Mouse (Mus musculus) midbrain, embryonic 15.5 days (tissue): ENCODE measurements at regions not wholly inside any gene's neighbourhood (a gene's known extent, or its start where the extent isn't known, plus 50 kb on each side); places are given as distances from the start of the nearest gene placed in this dataset.

Source experiments
- ATAC-seq: fragments of 200-750 bp; cut with Nextera tagmentation; replicated peaks from 2 replicates; pipeline ENCODE4 v1.8.0; 2017; ENCODE audit warnings: moderate TSS enrichment
- H3K27ac ChIP-seq: fragments of 300-500 bp; sonication (generic); 2 replicates; pipeline ENCODE4 v1.5.1; 2015; ENCODE audit warnings: mild to moderate bottlenecking, inconsistent platforms
- H3K27me3 ChIP-seq: fragments of 300-500 bp; sonication (generic); replicated peaks from 2 replicates; pipeline ENCODE4 v1.6.1; 2015; ENCODE audit warnings: inconsistent platforms
- H3K36me3 ChIP-seq: fragments of 300-500 bp; sonication (generic); replicated peaks from 2 replicates; pipeline ENCODE4 v1.6.1; 2015; ENCODE audit warnings: inconsistent platforms
- H3K4me1 ChIP-seq: fragments of 300-500 bp; sonication (generic); 2 replicates; pipeline ENCODE4 v1.6.1; 2015; ENCODE audit warnings: inconsistent platforms
- H3K4me2 ChIP-seq: fragments of 300-500 bp; sonication (generic); 2 replicates; pipeline ENCODE4 v1.6.1; 2015; ENCODE audit warnings: inconsistent platforms, mild to moderate bottlenecking, moderate library complexity
- H3K4me3 ChIP-seq: fragments of 300-500 bp; sonication (generic); 2 replicates; pipeline ENCODE4 v1.5.1; 2015; ENCODE audit warnings: mild to moderate bottlenecking, inconsistent platforms
- H3K9ac ChIP-seq: fragments of 300-500 bp; sonication (generic); 2 replicates; pipeline ENCODE4 v1.6.1; 2015; ENCODE audit warnings: mild to moderate bottlenecking, inconsistent platforms
- H3K9me3 ChIP-seq: fragments of 300-500 bp; sonication (generic); 2 replicates; pipeline ENCODE4 v1.6.1; 2016; ENCODE audit warnings: inconsistent platforms
- WGBS: fragments of 180-500 bp; shearing (Covaris S2); methylation state at CpG from one replicate; pipeline ENCODE4 v1.1.7; 2015; ENCODE audit warnings: mixed read lengths; 5-methylcytosine and 5-hydroxymethylcytosine counted together

DNA sequence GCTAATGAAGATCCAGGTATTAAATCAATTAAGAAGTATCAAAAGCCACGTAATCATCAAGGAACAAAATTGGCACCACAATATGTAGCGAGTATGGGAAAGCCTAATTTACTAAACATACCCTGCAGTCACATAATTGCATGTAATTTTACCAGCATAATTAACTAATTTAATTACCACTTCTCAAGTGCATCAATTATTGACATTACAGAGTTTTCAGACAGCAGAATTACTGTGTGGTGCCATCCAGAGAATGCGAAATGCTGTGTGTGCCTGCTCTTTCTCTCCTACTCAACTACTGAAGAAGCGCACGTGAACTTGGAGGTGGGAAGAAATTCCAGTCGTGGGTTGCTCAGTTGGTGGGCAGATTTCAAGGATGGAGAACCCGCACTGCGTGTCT, 229.5 kb upstream of the Id4 start:
- Histone ChIP-seq H3K27me3 (no peaks in the 10 kb centered on the region), H3K9ac (no peak overlapping the region), H3K36me3 (no peaks in the 10 kb centered on the region), H3K9me3 (no peaks in the 10 kb centered on the region), H3K4me1 (peaks cover 6% of the 10 kb centered on the region), H3K4me3 (no peak overlapping the region), H3K4me2 (no peak overlapping the region), H3K27ac (no peak overlapping the region)
- WGBS: 76% methylated on average over 8 of the region's 8 CpGs
- ATAC-seq: no peak

DNA sequence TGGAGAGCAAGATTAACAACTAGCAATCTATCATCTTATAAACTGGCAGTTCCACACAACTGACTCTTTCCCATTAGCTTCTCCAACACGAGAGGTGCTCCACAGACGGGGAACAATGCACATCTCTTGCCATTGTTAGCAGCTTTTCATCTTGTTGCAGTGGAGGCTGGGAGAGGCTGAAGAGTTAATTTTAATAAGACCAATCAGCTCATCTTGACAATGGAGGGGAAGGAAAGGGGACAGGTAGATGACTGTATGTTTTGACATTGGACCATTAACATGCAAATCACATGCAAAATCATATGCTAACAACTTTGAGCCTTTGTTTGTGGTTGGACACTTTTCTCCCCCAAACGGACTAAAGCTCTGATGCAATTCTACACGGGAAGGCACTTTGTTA, 218.9 kb upstream of the Id4 start:
- WGBS: 17% methylated on average over 4 of the region's 4 CpGs
- Histone ChIP-seq H3K9ac (no peak overlapping the region), H3K36me3 (no peaks in the 10 kb centered on the region), H3K9me3 (no peaks in the 10 kb centered on the region), H3K4me1 (0 out of 2 replicates have a peak, but pooled peaks cover 7% of the 10 kb centered on the region), H3K4me2 (no peak overlapping the region), H3K27ac (no peak overlapping the region), H3K4me3 (no peak overlapping the region), H3K27me3 (no peaks in the 10 kb centered on the region)
- no peak for ATAC-seq

- Histone ChIP-seq H3K4me1 (0 out of 2 replicates have a peak, but pooled peaks cover 7% of the 10 kb centered on the region), H3K27ac (no peak overlapping the region), H3K36me3 (no peaks in the 10 kb centered on the region), H3K4me3 (no peak overlapping the region), H3K4me2 (no peak overlapping the region), H3K9me3 (no peaks in the 10 kb centered on the region), H3K9ac (no peak overlapping the region), H3K27me3 (no peaks in the 10 kb centered on the region)
- 47% methylated on average over 6 of the region's 6 CpGs for WGBS
- 0 out of 2 replicates have a peak, but pooled peaks have one; percentile 52 for ATAC-seq
These were observed 218.5 kb upstream of the Id4 start for GRCm38 (mm10) chr13:48042572-48042971.

DNA sequence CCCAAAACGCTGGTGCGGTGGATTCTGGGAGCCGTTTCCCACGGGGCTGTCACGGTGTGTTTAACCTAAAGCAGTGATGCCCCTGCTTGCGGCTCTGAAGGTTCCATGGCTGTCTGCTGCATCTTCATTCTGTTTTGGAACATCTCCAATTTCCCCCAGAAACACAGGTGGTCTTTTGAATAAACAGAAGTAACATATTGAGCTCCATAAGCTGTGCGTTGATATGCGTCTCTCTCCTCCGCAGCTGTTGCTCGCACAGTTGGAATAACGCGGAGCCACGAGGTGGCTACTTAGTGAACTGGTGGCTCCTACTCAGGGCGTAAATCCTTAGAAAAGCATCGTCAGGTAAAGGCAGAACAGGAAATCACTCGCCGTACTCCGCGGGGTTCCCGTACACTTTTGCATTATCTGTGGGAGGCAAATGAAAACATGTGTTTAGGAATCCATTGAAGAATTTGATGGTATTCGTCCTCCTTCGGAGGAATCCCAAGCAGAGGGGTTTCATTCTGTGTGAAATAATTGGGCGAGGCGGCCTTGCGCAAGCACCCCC, 214.8 kb upstream of the Id4 start:
- no peaks in the 10 kb centered on the region for H3K36me3 ChIP-seq
- no peak for ATAC-seq
- H3K4me2 ChIP-seq: peak overlapping the region; percentile 25; the same call in 1 of the 2 replicates
- H3K27me3 ChIP-seq: no peaks in the 10 kb centered on the region
- 51% methylated on average over 25 of the region's 25 CpGs for WGBS
- 0 out of 2 replicates have a peak, but pooled peaks cover 7% of the 10 kb centered on the region for H3K4me1 ChIP-seq
- no peaks in the 10 kb centered on the region for H3K9me3 ChIP-seq
- no peak overlapping the region for H3K27ac ChIP-seq
- no peak overlapping the region for H3K9ac ChIP-seq
- no peak overlapping the region for H3K4me3 ChIP-seq

DNA sequence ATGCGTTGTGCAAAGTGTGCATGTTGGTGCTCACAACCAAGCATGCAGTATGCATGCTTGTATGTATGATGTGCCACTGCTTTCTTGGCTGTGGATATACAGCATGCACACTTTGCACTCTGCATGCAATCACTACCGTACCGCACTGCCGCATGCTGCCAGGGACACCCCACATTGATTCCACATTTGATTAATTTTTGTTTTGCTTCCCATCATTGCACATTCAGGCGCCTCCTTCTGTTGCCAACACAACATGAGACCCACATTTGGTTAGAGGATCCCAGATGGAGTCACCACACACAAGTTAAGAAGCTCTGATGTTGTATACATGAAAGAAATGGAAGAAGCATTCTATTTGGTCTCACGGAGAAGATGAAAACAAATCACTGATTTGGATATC, 211.2 kb upstream of the Id4 start:
- Histone ChIP-seq H3K9ac (no peak overlapping the region), H3K9me3 (no peaks in the 10 kb centered on the region), H3K36me3 (no peaks in the 10 kb centered on the region), H3K4me2 (no peak overlapping the region), H3K27me3 (no peaks in the 10 kb centered on the region), H3K27ac (no peak overlapping the region), H3K4me3 (no peak overlapping the region), H3K4me1 (0 out of 2 replicates have a peak, but pooled peaks cover 7% of the 10 kb centered on the region)
- ATAC-seq: no peak
- 90% methylated on average over 6 of the region's 6 CpGs for WGBS

GRCm38 (mm10) chr13:48074630-48075029, 186.4 kb upstream of the Id4 start:
- Histone ChIP-seq H3K36me3 (no peaks in the 10 kb centered on the region), H3K27me3 (no peaks in the 10 kb centered on the region), H3K4me2 (no peak overlapping the region), H3K9ac (no peak overlapping the region), H3K4me1 (0 out of 2 replicates have a peak, but pooled peaks cover 4% of the 10 kb centered on the region), H3K9me3 (no peaks in the 10 kb centered on the region), H3K4me3 (no peak overlapping the region), H3K27ac (no peak overlapping the region)
- ATAC-seq: no peak

DNA sequence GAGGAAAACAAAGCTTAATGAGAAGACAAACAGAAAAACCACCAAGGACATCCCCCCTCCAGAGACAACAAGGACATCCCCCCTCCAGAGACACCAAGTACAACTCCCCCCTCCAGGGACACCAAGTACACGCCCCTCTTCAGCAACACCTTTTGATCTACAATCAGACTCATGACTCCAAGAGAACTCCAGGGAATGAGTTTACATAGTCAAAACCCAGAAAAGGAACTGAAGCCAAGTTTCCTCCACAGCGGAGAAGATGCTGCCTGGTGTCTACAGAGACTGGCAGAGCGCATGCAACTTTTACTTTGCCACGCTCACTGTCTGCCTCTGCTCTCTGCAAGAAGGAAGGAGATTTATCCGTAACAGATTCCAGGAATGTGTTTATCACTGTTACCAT, 185.7 kb upstream of the Id4 start:
- 82% methylated on average over 5 of the region's 5 CpGs for WGBS
- H3K9me3 ChIP-seq: no peaks in the 10 kb centered on the region
- ATAC-seq: no peak

GRCm38 (mm10) chr13:48078214-48078613, 182.8 kb upstream of the Id4 start:
- 0 out of 2 replicates have a peak, but pooled peaks cover 4% of the 10 kb centered on the region for H3K4me1 ChIP-seq
- H3K9ac ChIP-seq: no peak overlapping the region
- no peaks in the 10 kb centered on the region for H3K27me3 ChIP-seq
- no peaks in the 10 kb centered on the region for H3K36me3 ChIP-seq
- 36% methylated on average over 12 of the region's 12 CpGs for WGBS
- no peaks in the 10 kb centered on the region for H3K9me3 ChIP-seq
- H3K4me2 ChIP-seq: peak overlapping the region; percentile 6; the same call in 1 of the 2 replicates
- ATAC-seq: peak; percentile 52; the same call in 1 of the 2 replicates
- H3K27ac ChIP-seq: peak overlapping the region; percentile 33; the same call in 1 of the 2 replicates
- H3K4me3 ChIP-seq: no peak overlapping the region

More for the DNA sequence above, 185.7 kb upstream of the Id4 start:
- Histone ChIP-seq H3K27ac (no peak overlapping the region), H3K36me3 (no peaks in the 10 kb centered on the region), H3K4me3 (no peak overlapping the region), H3K27me3 (no peaks in the 10 kb centered on the region), H3K4me2 (no peak overlapping the region), H3K4me1 (0 out of 2 replicates have a peak, but pooled peaks cover 4% of the 10 kb centered on the region), H3K9ac (no peak overlapping the region)

DNA sequence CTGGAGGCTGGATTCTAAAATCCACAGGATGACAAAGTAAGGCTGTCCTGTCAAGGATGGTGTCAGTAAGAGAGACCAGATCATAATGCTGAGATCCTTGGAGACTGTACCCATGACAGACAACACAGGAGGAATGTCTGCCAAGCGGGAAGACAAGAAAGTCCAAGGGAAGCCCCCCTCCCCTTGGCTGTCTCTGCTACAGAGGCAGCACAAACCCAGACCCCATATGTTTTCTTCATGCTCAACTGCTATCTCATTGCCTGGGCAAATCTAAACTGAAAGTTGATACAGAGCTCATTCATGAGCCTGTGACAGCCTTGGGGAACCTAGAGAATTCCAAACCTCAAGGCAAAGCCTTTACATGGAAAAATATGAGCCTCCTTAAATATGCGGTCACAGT, 177.7 kb upstream of the Id4 start:
- Histone ChIP-seq H3K9me3 (no peaks in the 10 kb centered on the region), H3K4me3 (no peak overlapping the region), H3K27me3 (no peaks in the 10 kb centered on the region), H3K4me1 (no peaks in the 10 kb centered on the region), H3K4me2 (no peak overlapping the region), H3K36me3 (no peaks in the 10 kb centered on the region), H3K27ac (no peak overlapping the region), H3K9ac (no peak overlapping the region)
- WGBS: 93% methylated on average over 2 of the region's 2 CpGs
- ATAC-seq: no peak

DNA sequence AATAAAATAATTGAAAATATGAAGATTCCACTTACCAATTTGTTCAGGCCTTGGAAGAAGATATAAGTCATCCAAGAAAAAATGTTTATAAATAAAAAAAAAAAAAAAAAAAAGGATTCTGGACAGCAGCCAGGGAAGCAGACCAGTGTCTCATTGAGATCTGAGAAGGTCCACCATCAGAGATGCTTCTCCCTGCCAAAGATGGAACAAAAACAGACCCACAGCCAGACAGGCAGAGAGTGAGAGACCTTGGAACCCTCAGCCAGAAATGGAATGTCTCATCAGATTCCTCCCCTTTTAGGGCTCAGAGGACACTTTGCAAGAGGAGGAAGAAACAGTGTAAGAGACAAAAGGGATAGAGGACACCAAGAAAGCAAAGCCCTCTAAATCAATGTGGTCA, 177.2 kb upstream of the Id4 start:
- H3K27ac ChIP-seq: no peak overlapping the region
- H3K9me3 ChIP-seq: no peaks in the 10 kb centered on the region
- no peaks in the 10 kb centered on the region for H3K27me3 ChIP-seq
- H3K9ac ChIP-seq: no peak overlapping the region
- H3K4me1 ChIP-seq: no peaks in the 10 kb centered on the region
- H3K36me3 ChIP-seq: no peaks in the 10 kb centered on the region
- no peak overlapping the region for H3K4me2 ChIP-seq
- no peak overlapping the region for H3K4me3 ChIP-seq
- ATAC-seq: no peak

GRCm38 (mm10) chr13:48094275-48095035, 166.6 kb upstream of the Id4 start:
- Histone ChIP-seq H3K36me3 (no peaks in the 10 kb centered on the region), H3K9ac (no peak overlapping the region), H3K27me3 (no peaks in the 10 kb centered on the region), H3K27ac (no peak overlapping the region), H3K4me2 (no peak overlapping the region), H3K4me1 (no peaks in the 10 kb centered on the region; the same call in 1 of the 2 replicates), H3K9me3 (no peaks in the 10 kb centered on the region), H3K4me3 (no peak overlapping the region)
- no peak for ATAC-seq
- 38% methylated on average over 16 of the region's 16 CpGs for WGBS

- Histone ChIP-seq H3K9me3 (no peaks in the 10 kb centered on the region), H3K36me3 (no peaks in the 10 kb centered on the region), H3K27me3 (no peaks in the 10 kb centered on the region), H3K4me2 (no peak overlapping the region), H3K9ac (no peak overlapping the region), H3K4me3 (no peak overlapping the region), H3K27ac (peak overlapping the region; percentile 63), H3K4me1 (peaks cover 15% of the 10 kb centered on the region; the same call in 1 of the 2 replicates)
- 44% methylated on average over 8 of the region's 8 CpGs for WGBS
- ATAC-seq: no peak
These were observed 158.9 kb upstream of the Id4 start for GRCm38 (mm10) chr13:48102156-48102555.

GRCm38 (mm10) chr13:48102576-48102975, 158.5 kb upstream of the Id4 start:
- no peak overlapping the region for H3K9ac ChIP-seq

More at GRCm38 (mm10) chr13:48102576-48102975, 158.5 kb upstream of the Id4 start:
- Histone ChIP-seq H3K4me3 (no peak overlapping the region), H3K4me1 (peaks cover 15% of the 10 kb centered on the region; the same call in 1 of the 2 replicates), H3K27ac (peak overlapping the region; percentile 63), H3K36me3 (no peaks in the 10 kb centered on the region), H3K27me3 (no peaks in the 10 kb centered on the region), H3K9me3 (no peaks in the 10 kb centered on the region), H3K4me2 (no peak overlapping the region)
- WGBS: 32% methylated on average over 7 of the region's 7 CpGs
- ATAC-seq: no peak
